Mouse (Mus musculus): ENCODE results near the gene Foxj1.
A peak's percentile ranks its signal among the peaks of the same experiment; 100 is the strongest.
"Not testable (repeated sequence)": the region's sequence is repeated elsewhere in the genome, so short reads cannot be mapped to it uniquely, and the experiment has no call there.

Gene Foxj1

DNA sequence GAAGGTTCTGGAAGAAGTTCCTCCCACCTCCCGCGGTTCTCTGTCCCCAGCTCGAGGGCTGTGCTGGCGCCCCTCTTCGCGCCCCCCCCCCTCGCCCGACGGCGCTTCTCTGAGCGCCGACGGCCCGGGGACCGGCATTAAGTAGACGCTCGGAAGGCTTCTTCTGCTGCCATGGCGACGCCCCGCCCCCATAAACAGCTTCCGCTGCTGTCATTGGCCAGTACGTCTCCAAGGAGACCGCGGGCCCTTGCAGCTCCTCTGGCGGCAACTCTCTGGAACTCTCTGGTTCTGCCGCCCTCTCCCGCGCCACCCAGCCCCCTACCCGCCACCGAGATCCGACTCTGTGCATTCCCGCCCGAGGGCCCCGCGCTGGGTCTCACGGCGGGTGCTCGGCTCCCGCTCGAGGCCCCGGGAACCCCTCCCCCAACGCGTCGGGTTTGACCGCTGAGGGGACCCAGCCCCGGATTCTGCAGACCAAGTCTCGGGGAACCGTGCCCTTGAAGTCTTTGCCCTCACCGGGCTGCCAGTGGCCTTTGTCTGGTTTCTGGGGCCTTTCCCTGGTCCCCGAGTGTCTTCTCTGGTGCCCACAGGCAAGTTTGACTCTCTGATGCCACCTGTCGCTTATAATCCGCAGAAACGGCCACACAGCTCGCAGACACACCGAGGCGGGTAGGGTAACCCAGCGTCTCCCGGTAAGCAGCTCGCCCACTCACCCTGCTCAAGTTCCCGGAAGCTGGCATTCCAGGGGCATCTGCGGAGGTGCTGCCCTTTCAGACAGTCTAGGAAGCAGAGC lies at the start of gene Foxj1:
Foxj1 (minus strand) TSS at position 156 of the 793 bp plus-strand sequence.
- 0 out of 2 replicates have a peak, but pooled peaks have one; percentile 64 for ATAC-seq (ENCODE audit: insufficient number of reproducible peaks, low FRiP score, low TSS enrichment)

DNA sequence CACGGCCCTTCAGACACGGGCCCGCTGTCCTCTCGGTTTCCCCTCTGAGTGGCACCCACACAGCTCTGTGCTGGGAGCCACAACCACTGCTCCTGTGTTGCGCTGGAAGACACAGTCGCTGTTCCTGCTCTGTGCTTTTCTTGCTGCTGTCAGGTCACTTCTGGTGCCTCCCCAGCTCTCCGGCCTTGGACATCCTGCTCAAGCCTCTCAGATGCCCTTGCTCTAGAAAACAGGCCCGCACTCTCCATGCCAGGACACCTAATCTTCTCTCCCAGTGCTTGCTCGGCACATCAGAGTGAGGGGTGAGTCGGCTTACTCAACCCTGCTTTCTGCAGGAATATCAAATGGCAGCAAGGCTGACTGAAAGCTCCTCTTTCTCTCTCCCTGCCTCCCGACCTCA lies 49.0 kb upstream of the Foxj1 start:
- ATAC-seq (ENCODE audit: insufficient number of reproducible peaks, low FRiP score, low TSS enrichment), result no peak

DNA sequence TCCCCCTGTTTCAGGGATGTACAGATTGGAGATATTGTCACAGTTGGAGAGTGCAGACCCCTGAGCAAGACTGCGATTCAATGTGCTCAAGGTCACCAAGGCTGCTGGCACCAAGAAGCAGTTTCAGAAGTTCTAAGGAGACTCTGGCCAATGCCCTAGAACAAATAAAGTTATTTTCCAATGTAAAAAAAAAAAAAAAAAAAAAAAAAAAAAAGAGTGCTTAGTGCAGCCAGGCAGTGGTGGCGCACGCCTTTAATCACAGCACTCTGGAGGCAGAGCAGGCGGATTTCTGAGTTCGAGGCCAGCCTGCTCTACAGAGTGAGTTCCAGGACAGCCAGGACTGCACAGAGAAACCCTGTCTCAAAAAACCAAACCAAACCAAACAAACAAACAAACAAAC lies 47.9 kb upstream of the Foxj1 start:
- not testable (repeated sequence) for ATAC-seq (ENCODE audit: insufficient number of reproducible peaks, low FRiP score, low TSS enrichment)

DNA sequence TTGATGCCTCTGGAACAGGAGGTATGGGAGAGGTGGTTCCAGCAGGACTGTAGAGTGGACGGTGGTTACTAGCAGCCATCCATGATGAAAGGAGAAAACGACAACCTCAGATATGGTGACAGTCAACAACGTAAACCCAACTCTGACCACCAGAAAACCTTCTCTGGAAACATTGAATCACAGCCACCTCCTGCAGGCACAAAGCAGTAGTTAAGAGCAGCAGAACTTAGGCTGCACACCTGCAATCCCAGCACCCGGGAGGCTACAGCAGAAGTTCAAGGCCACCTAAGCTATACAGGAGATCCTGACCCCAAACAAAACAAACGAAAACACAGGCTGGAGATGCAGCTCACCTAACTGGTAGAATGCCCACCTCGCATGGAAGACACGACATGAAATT lies 45.6 kb upstream of the Foxj1 start:
- no peak for ATAC-seq (ENCODE audit: insufficient number of reproducible peaks, low FRiP score, low TSS enrichment)

DNA sequence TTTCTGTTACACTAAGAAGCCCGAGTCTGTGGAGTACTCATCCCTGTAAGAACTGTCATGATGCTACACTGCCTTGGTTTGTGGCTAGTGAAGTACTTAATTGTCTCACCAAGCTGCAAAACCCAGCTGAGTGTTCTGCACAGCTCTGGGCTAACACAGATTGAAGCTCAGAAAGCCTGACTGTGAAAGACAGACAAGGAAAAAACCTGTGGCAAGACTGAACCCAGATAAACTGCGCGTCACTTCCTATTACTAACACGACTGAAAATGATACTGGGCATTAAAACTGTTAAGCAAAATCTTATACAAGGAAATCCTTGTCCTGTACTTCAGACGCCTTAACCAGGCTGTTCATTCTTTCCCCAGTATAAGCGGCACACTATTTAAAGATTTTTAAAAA lies 44.3 kb upstream of the Foxj1 start:
- ATAC-seq (ENCODE audit: insufficient number of reproducible peaks, low FRiP score, low TSS enrichment), result no peak

DNA sequence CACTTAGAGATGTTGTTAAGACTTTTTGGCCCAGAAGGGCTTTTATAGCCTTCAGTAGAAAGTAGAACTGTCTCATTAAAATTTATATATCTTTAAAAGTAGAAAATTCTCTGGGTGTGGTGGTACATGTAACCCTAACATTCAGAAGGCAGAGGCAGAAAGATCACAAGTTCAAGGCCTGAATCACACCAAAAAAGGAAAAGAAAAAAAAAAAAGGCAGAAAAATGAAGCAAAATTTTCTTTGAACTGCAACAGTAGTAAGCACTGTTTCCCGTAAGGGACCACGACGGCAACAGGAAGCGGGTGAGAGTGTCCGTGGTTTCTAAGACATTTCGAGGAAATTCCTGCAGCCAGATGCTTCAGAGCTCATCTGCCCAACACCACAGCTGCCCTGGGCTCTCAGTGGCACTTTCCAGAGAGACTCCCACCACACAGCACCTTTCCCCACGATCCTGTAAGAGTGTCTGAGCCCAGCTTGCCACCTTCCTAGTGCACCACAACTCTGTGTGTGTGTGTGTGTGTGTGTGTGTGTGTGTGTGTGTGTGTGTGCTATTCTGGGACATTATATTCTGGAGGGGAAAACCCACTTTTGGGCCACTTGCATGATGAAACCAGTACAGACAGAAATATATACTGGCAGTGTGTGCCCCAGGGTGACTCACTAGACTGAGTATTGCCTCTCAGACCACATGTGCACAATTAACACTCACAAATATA lies 41.9 kb upstream of the Foxj1 start:
- no peak for ATAC-seq (ENCODE audit: insufficient number of reproducible peaks, low FRiP score, low TSS enrichment)

DNA sequence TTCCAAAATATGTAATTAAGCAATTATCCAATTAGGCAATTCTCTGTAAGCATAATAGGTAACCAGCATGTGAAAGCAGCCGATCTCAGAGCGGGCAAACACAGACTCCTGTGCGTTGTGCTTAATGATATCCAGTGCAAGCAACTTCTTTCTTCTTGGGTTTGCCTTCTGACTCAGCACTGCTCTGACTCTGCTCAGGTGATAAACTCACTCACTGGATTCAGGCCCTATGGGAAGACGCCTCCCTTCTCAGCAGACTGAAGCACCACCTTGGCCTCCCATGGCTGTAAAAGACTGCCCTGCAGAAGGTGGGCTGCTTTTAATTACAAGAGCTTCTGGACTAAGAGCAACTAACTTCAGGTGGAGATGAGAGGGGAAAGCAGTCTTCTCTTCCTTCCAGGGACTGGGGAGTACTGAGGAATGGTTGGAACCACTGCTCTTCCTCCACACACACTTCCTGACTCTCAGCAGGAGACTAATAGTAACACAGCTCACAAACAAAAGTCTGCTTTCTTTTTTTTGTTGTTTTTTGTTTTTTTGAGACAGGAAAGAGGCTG lies 36.8 kb upstream of the Foxj1 start:
- no peak for ATAC-seq (ENCODE audit: insufficient number of reproducible peaks, low FRiP score, low TSS enrichment)

DNA sequence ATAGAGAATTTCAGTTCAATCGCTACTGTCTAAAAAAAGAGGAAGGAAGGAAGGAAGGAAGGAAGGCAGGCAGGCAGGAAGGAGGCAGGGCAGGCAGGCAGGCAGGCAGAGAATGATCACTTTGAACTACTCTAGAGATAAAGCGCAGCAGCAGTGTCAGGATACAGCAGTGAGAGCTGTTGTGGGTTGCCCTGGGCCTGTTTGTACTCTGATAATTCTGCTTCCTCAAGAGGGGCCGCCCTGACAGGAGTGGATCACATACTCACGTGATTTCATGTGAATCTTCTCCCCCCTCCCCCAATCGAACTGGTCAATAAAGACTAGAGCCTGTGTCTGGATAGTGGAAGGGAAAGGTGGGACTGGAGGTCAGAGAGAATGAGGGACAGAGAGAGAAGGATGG lies 34.4 kb upstream of the Foxj1 start:
- no peak for ATAC-seq (ENCODE audit: insufficient number of reproducible peaks, low FRiP score, low TSS enrichment)

DNA sequence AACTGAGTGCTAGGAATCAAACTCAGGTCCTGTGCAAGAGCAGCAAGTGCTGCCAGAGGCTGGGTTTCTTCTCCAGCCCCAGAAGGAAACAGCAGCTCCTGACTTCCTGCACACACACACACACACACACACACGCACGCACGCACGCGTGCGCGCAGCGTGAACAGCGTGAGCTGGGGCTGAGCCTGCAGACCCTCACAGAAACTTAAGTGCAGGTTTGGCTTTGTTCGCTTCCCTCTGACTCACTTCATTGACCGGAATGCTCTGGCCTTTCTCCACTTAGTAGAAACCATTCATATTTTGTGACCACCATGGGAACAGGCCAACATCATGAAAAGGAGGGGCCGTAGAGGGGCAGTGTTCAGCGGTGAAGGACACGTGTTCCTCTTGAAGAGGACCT lies 33.9 kb upstream of the Foxj1 start:
- ATAC-seq (ENCODE audit: insufficient number of reproducible peaks, low FRiP score, low TSS enrichment), result no peak

DNA sequence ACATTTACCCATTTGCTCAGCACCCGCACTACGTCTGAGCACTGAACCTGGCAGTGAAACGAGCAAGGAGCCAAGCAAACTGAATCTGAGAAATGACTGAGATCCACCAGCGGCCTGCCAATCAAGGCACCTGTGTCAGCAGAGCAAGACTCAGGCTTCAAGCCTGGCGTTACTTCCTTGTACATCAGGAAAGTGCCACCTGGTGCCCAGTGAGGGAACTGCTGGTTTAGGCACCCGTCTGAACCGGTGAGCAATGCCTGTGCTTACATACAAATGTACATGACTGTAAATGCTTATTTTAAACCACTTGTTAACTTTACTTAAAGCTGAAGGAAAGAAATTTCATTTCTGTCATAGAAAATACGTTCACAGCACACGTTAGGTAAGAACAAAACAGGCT lies 32.9 kb upstream of the Foxj1 start:
- ATAC-seq (ENCODE audit: insufficient number of reproducible peaks, low FRiP score, low TSS enrichment), result no peak

DNA sequence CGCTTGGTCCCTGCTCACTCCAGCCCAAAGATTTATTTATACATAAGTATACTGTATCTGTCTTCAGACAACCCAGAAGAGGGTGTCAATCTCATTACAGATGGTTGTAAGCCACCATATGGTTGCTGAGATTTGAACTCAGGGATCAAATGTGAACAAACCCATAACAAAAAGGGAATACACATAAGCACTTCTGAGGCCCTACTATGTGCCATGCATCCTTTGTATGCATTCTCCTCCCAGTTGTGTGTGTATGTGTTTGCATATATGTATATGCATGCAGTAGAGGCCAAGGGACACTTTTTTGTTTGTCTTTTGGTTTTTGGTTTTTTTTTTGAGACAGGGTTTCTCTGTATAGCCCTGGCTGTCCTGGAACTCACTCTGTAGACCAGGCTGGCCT lies 31.4 kb upstream of the Foxj1 start:
- ATAC-seq (ENCODE audit: insufficient number of reproducible peaks, low FRiP score, low TSS enrichment), result no peak

DNA sequence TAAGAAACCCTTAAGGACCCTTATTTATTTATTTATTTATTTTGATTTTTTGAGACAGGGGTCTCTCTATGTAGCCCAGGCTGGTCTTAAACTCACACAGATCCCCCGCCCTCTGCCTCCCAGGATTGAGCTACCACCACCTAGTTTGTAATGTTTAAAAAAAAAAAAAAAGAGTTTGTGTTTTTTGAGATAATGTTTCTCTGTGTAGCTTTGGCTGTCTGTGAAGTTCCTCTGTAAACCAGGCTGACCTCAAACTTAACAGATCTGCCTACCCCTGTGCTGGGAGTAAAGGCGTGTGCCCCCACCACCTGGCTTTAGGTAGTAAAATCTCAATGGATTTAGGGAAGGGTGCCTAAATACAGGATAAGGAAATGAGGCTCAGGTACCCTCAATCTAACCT lies 30.9 kb upstream of the Foxj1 start:
- ATAC-seq (ENCODE audit: insufficient number of reproducible peaks, low FRiP score, low TSS enrichment), result no peak

DNA sequence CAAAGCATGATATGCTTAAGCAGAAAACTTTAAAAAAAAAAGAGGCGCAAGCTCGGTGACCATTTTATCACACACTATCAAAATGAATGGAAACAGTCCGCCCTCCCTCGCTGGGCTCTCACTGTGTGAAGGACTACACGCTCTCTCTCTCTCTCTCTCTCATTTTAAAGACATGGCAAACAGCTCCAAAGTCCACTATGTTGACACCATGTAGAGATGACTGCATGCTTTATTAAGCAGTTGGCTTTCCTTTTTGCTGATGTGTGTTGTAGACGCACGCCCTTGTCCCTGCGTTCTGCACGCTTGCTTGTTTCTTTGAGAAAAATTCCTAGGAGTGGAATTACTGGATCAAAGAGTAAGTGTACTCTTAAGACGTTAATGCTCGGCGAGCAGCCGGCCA lies 30.2 kb upstream of the Foxj1 start:
- no peak for ATAC-seq (ENCODE audit: insufficient number of reproducible peaks, low FRiP score, low TSS enrichment)

DNA sequence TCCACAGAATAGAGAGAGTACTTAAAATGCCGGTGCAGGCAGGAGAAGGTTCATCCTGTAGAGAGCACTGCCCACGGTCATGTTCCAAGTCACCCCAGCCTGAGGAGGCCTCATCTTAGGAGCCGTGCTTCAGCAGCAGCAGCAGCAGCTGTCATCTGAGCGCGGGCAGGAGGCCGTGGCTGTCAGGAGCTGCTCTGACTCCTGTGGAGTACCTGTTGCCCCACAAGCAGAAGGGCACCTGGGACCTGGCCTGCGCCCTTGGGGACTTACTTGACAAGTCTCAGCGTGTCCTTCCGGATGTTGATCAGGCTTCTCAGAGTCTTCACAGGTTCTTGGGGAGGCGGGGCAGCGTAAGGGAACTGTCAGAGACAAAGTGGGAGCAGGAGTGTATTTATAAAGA lies 26.8 kb upstream of the Foxj1 start:
- ATAC-seq (ENCODE audit: insufficient number of reproducible peaks, low FRiP score, low TSS enrichment), result no peak

DNA sequence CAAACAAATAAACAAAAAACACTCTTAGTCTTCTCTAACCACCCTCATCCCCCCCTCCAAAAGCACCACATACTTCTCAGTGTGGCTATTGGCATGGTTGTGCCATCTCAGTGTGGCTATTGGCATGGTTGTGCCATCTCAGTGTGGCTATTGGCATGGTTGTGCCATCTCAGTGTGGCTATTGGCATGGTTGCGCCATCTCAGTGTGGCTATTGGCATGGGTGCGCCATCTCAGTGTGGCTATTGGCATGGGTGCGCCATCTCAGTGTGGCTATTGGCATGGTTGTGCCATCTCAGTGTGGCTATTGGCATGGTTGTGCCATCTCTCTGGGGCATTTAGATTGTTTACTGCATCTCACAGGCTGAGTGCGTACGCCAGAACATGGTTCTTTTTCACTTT lies 25.7 kb upstream of the Foxj1 start:
- ATAC-seq (ENCODE audit: insufficient number of reproducible peaks, low FRiP score, low TSS enrichment), result not testable (repeated sequence)

DNA sequence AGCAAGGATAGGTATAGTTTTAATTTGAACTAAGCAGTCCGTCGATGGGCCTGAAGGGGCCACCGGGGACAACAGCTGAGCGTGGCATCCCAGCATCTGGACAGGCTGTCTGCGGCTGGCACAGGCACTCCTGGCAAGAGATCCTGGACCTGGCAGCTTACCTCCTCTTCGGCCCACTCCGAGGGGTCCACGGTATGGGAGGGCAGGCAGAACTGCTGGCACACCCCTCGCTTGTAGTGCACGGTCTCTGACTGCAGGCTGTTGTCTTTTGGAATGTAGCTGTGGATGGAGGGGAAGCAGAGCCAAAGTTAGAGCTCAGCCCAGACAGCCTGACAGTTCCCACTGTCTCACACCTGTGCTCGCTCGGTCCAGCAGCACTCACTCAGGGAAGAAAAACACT lies 24.5 kb upstream of the Foxj1 start:
- no peak for ATAC-seq (ENCODE audit: insufficient number of reproducible peaks, low FRiP score, low TSS enrichment)

DNA sequence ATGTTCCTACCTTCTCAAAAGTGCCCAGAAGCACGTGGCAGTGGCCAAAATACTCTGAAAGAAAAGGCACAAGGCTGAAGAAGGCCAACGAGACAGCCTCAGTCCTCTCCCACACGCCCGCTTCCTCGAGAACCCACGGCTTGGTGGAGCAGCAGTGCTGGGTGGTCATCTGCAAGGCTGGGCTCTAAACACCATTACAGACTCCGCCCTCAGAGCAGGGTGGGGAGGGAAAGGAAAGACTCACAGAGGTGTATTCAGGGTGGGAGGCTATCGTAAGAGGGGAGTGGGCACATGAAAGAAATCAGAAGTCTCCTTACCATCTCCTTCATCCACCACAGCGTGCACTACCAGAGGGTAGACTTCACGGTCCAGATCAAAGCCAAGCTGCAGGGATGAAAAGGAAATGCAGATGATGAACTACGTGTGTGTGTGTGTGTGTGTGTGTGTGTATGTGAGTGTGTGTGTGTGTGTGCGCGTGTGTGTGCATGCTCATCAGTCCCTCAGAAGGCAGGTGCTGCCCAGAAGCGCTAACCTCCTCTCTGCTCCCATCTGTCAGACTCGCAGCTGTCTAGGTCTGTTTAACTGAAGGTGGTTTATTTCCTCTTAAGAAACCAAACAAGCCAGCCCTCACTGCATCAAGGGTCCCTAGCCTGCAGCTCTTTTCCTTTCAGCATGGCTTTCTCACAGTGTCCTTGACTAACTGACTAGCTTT lies 23.9 kb upstream of the Foxj1 start:
- ATAC-seq (ENCODE audit: insufficient number of reproducible peaks, low FRiP score, low TSS enrichment), result no peak

DNA sequence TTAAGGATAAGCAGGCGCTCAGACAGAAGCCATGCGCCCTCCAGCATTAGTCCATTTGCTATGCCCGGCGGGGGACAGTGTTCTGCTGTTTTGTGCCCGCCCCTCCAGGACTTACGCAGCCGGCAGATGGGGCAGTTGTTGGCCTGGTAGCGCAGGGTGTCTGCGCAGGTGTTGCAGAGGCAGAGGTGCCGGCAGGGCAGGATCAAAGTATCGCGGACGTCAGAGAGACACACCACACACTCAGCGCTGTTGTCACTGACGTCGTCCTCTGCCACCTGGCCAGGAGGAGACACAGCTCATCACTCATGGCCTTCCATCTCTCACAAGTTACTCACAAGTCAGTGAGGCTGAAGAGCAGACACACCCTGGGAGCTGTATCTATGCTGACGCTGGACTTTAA lies 19.3 kb upstream of the Foxj1 start:
- no peak for ATAC-seq (ENCODE audit: insufficient number of reproducible peaks, low FRiP score, low TSS enrichment)

DNA sequence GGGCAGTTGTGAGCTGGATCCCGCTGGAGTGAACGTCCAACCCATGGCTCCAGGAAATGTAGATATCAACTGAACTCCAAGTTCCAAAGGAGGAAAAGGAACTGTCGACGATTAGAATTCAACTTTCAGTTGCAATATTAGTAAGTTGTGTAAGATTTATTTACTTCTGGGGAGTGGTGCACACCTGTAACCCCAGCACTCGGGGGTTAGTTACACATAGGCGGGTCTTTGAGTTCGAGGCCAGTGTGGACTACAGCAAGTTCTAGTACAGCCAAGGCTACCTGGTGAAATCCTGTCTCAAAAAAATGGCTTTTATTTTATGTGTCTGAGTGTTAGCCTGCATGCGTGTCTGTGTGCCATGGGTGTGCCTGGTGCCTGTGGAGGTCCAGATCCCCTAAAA lies 18.3 kb upstream of the Foxj1 start:
- no peak for ATAC-seq (ENCODE audit: insufficient number of reproducible peaks, low FRiP score, low TSS enrichment)

DNA sequence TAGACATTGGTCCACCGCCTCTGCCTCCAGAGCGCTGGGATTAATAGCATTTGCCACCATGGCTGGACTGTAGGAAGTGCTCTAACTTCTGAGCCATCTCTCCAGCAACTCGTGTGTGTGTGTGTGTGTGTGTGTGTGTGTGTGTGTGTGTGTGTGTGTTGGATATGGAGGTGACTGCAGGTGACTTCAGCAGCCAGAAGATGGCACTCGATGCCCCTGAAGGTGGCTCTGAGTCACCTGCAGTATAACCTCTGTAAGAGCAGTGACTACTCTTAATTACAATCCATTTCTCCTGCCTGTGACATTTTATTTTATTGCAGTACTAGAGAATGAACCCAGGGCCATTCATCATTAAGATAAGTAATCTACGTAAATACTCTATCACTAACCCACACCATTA lies 16.1 kb upstream of the Foxj1 start:
- ATAC-seq (ENCODE audit: insufficient number of reproducible peaks, low FRiP score, low TSS enrichment), result no peak

DNA sequence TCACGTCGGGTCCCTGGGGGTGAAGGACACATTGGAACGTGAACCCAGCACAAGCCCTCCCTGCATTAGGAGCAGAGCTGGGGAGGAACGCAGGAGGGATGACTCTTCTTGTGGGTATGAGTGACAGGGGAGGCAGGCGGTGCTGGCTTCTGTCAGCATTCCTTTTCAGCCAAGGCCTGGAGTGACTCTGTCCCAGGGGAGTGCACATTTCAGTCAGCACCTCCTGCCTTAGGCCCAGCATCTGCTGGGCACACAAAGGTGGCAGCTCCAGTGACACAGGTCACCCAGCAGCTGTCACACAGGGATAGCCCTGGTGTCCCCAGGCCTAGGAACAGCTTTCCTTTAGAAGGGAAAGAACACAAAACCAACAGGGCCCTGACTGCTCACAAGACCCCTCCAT lies 12.8 kb upstream of the Foxj1 start:
- ATAC-seq (ENCODE audit: insufficient number of reproducible peaks, low FRiP score, low TSS enrichment), result no peak

Measured in cerebellum, adult (tissue).